Mouse (Mus musculus) intestine, embryonic 15.5 days (tissue): ENCODE data around the gene Hoxc11. TPM values are rescaled to one million over a fixed set of nuclear protein-coding genes. Genes with fewer than 3 reads are reported as not detected.
A peak's percentile ranks its signal among the peaks of the same experiment; 100 is the strongest.

Experiments used
- ATAC-seq: fragments of 200-750 bp; cut with Nextera tagmentation; 2 replicates; pipeline ENCODE4 v1.8.0; 2017; ENCODE audit warnings: moderate TSS enrichment, moderate library complexity
- H3K27ac ChIP-seq: fragments of 300-500 bp; sonication (generic); 2 replicates; pipeline ENCODE4 v1.5.1; 2015; ENCODE audit warnings: mild to moderate bottlenecking, inconsistent platforms
- H3K27me3 ChIP-seq: fragments of 300-500 bp; sonication (generic); replicated peaks from 2 replicates; pipeline ENCODE4 v1.6.1; 2015; ENCODE audit warnings: inconsistent platforms
- H3K36me3 ChIP-seq: fragments of 300-500 bp; sonication (generic); 2 replicates; pipeline ENCODE4 v1.6.1; 2015; ENCODE audit warnings: inconsistent platforms
- H3K4me1 ChIP-seq: fragments of 300-500 bp; sonication (generic); replicated peaks from 2 replicates; pipeline ENCODE4 v1.6.1; 2015; ENCODE audit warnings: inconsistent platforms
- H3K4me2 ChIP-seq: fragments of 300-500 bp; sonication (generic); replicated peaks from 2 replicates; pipeline ENCODE4 v1.6.1; 2015; ENCODE audit warnings: mild to moderate bottlenecking, inconsistent platforms
- H3K4me3 ChIP-seq: fragments of 300-500 bp; sonication (generic); replicated peaks from 2 replicates; pipeline ENCODE4 v1.5.1; 2015; ENCODE audit warnings: inconsistent platforms
- H3K9ac ChIP-seq: fragments of 300-500 bp; sonication (generic); 2 replicates; pipeline ENCODE4 v1.6.1; 2015; ENCODE audit warnings: inconsistent platforms
- H3K9me3 ChIP-seq: fragments of 300-500 bp; sonication (generic); 2 replicates; pipeline ENCODE4 v1.6.1; 2016; ENCODE audit warnings: inconsistent platforms
- WGBS: fragments of 180-500 bp; shearing (Covaris S2); methylation state at CpG from one replicate; pipeline ENCODE4 v1.1.7; 2015; 5-methylcytosine and 5-hydroxymethylcytosine counted together
- polyA plus RNA-seq: library from polyadenylated mRNA; unstranded; fragments of >200 nt; fragmentation: Nextera tagmentation; extraction: Ambion mirVana; gene quantifications from 2 replicates; pipeline ENCODE4 v1.2.1, GENCODE M21; 2015

Gene Hoxc11
- polyA plus RNA-seq, 1 experiment from 2014 or later = not detected

DNA sequence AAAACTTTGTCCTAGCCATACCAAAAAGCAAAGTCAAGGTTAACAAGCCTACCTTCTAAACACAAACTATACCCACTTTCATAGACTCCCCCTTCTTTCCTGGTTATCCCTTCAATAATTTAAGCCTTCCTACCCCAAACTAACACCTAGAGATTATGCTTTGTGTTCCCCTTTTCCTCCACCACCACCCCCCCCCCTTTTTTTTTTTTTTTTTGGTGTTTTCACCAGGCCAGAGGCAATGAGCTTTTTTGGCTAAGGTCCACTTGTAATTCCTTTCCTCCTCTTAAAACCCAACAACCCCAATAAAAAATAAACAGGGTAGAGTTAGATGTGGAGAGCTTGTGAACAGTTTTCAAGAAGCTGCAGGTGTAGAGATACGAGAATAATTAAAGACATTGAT, 15.1 kb downstream of the Hoxc11 start:
- no peak for ATAC-seq
- Histone ChIP-seq H3K4me3 (no peak overlapping the region), H3K9ac (no peak overlapping the region), H3K9me3 (no peaks in the 10 kb centered on the region), H3K4me2 (no peak overlapping the region), H3K27ac (no peak overlapping the region), H3K27me3 (peaks cover 96% of the 10 kb centered on the region), H3K36me3 (no peaks in the 10 kb centered on the region), H3K4me1 (0 out of 2 replicates have a peak, but pooled peaks cover 5% of the 10 kb centered on the region)
- WGBS = 33% methylated on average over 1 of the region's 1 CpGs

DNA sequence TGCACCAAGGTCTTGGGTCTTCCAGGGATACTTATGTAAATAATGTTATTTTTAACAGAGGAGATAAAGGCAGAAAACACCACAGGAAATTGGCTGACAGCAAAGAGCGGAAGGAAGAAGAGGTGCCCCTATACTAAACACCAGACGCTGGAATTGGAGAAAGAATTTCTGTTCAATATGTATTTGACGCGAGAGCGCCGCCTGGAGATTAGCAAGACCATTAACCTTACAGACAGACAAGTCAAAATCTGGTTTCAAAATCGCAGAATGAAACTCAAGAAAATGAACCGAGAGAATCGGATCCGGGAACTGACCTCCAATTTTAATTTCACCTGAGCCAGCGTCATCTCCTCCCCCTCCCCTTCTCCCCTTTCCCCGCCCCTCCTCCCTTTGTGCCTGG, 16.5 kb downstream of the Hoxc11 start:
- Histone ChIP-seq H3K9ac (no peak overlapping the region), H3K27ac (no peak overlapping the region), H3K27me3 (peaks cover 94% of the 10 kb centered on the region), H3K36me3 (no peaks in the 10 kb centered on the region), H3K4me3 (no peak overlapping the region), H3K4me1 (0 out of 2 replicates have a peak, but pooled peaks cover 5% of the 10 kb centered on the region), H3K4me2 (no peak overlapping the region), H3K9me3 (no peaks in the 10 kb centered on the region)
- ATAC-seq = no peak
- WGBS = 2% methylated on average over 12 of the region's 12 CpGs

GRCm38 (mm10) chr15:102972254-102972653, 18.0 kb downstream of the Hoxc11 start:
- Histone ChIP-seq H3K9me3 (no peaks in the 10 kb centered on the region), H3K36me3 (no peaks in the 10 kb centered on the region), H3K4me2 (no peak overlapping the region), H3K9ac (no peak overlapping the region), H3K4me3 (0 out of 2 replicates have a peak overlapping the region, but pooled peaks have one; percentile 1), H3K27ac (no peak overlapping the region), H3K27me3 (peaks cover 93% of the 10 kb centered on the region), H3K4me1 (no peaks in the 10 kb centered on the region)
- 1% methylated on average over 21 of the region's 21 CpGs for WGBS
- no peak for ATAC-seq

GRCm38 (mm10) chr15:102972753-102973152, 18.5 kb downstream of the Hoxc11 start:
- Histone ChIP-seq H3K4me2 (no peak overlapping the region), H3K27me3 (peaks cover 93% of the 10 kb centered on the region), H3K27ac (no peak overlapping the region), H3K4me3 (no peak overlapping the region), H3K4me1 (no peaks in the 10 kb centered on the region), H3K36me3 (no peaks in the 10 kb centered on the region), H3K9me3 (no peaks in the 10 kb centered on the region), H3K9ac (no peak overlapping the region)
- ATAC-seq = no peak
- WGBS = 6% methylated on average over 6 of the region's 6 CpGs

DNA sequence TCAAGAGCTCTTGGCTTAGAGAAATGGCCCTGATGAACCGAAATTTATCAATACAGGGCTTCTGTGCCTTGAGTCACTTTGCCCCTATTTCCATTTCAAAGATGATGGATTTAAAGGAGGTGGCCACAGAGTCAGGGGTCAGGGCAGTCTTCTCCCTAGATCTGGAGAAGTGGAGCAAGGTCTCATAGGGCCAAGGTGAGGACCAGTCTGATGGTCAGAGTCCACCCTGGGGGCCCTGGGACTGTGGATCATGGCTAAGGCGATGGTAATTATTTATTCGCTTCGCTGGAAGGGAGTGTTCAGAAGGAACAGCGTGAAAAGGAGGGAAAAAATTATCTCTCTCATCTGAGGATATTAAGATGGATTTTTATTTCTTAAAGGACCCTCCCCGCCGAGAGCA, 20.8 kb downstream of the Hoxc11 start:
- Histone ChIP-seq H3K4me3 (no peak overlapping the region), H3K27ac (no peak overlapping the region)
- WGBS = 10% methylated on average over 7 of the region's 7 CpGs

GRCm38 (mm10) chr15:102975688-102976111, 21.5 kb downstream of the Hoxc11 start:
- no peaks in the 10 kb centered on the region for H3K4me1 ChIP-seq
- 3% methylated on average over 21 of the region's 21 CpGs for WGBS
- H3K27ac ChIP-seq = no peak overlapping the region
- no peak for ATAC-seq
- H3K27me3 ChIP-seq = peaks cover 95% of the 10 kb centered on the region
- H3K4me2 ChIP-seq = peak overlapping the region; percentile 3
- H3K36me3 ChIP-seq = no peaks in the 10 kb centered on the region
- no peak overlapping the region for H3K4me3 ChIP-seq
- H3K9ac ChIP-seq = no peak overlapping the region
- no peaks in the 10 kb centered on the region for H3K9me3 ChIP-seq

More for the DNA sequence above, 20.8 kb downstream of the Hoxc11 start:
- no peaks in the 10 kb centered on the region for H3K4me1 ChIP-seq
- no peaks in the 10 kb centered on the region for H3K9me3 ChIP-seq
- peaks cover 95% of the 10 kb centered on the region for H3K27me3 ChIP-seq
- H3K9ac ChIP-seq = no peak overlapping the region
- ATAC-seq = no peak
- no peaks in the 10 kb centered on the region for H3K36me3 ChIP-seq
- no peak overlapping the region for H3K4me2 ChIP-seq

DNA sequence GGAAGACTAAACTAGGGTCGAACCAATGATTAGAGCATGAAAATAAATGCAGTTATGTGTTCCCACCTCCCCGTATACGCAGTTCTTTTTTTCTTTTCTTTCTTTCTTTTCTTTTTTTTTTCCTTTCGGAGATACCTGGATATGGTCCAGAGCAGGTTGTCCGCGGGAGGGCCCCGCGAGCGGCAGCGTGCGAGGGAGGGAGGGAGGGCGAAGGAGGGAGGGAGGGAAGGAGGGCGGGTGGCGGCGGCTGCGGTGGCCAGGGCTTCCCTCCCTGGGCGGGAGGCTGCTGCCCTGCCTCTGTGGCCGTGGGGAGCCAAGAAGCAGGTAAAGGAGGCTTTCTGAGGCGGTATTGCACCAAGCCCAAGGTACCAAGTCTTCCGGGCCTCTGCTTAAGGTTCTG, 21.9 kb downstream of the Hoxc11 start, which contains the start of gene Hoxc9:
TSS of gene Hoxc9 (plus strand) at position 269 of the 400 bp plus-strand sequence.
- H3K36me3 ChIP-seq = no peaks in the 10 kb centered on the region

DNA sequence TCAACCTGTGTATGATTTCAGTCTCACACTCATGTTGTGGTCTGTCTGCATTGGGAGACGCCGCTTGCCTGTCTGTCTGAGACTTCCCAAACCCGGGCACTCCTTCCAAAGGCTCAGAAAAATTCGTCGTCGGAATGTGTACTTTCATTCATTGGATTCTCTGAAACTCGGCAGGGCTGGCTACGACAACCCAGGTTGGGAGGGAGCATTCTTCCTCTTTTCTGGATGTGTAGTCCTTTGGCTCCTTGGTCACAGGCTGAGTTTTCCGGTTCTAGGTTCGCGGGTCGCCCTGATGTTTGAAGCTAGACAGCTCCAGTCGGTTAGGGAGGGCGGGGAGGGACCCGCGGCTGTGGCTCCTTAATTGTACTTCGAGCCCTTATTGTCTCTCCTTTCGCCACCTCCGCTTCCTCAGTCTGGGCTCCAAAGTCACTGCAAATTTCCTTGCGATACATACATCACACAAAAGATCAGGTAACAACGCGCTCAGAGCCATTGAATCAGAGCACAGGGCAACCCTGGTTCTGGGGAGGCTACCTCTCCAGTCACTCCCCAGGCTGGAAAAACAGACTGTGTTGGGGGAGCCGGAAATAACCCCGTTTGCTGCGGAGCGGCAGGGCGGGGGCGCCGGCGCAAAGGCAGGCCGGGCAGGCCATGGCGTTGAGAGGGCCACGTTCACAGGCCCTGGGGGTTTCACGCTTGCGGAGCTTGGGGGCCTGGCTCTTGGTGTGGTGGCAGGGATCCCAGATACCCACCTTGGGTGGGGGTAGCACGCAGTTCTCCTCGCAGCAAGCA, 22.6 kb downstream of the Hoxc11 start:
- H3K4me1 ChIP-seq = peaks cover 3% of the 10 kb centered on the region
- no peaks in the 10 kb centered on the region for H3K36me3 ChIP-seq
- WGBS = 4% methylated on average over 37 of the region's 37 CpGs
- H3K27ac ChIP-seq = no peak overlapping the region
- peaks cover 93% of the 10 kb centered on the region for H3K27me3 ChIP-seq
- ATAC-seq = no peak
- peak overlapping the region; percentile 49 for H3K4me2 ChIP-seq
- no peaks in the 10 kb centered on the region for H3K9me3 ChIP-seq
- H3K4me3 ChIP-seq = peak overlapping the region; percentile 24
- 0 out of 2 replicates have a peak overlapping the region, but pooled peaks have one; percentile 8 for H3K9ac ChIP-seq

More for the DNA sequence above, 21.9 kb downstream of the Hoxc11 start, which contains the start of gene Hoxc9:
- Histone ChIP-seq H3K4me2 (peak within 1 kb of the TSS; percentile 49), H3K27me3 (peaks cover 94% of the 10 kb centered on the region), H3K4me1 (no peaks in the 10 kb centered on the region), H3K9ac (0 out of 2 replicates have a peak within 1 kb of the TSS, but pooled peaks have one; percentile 8), H3K4me3 (peak within 1 kb of the TSS; percentile 24), H3K9me3 (no peaks in the 10 kb centered on the region), H3K27ac (no peak within 1 kb of the TSS)
- WGBS = under 1% methylated on average over 19 of the region's 20 CpGs
- ATAC-seq = no peak

GRCm38 (mm10) chr15:102977423-102977974, 23.3 kb downstream of the Hoxc11 start:
- H3K9me3 ChIP-seq = no peaks in the 10 kb centered on the region
- H3K36me3 ChIP-seq = no peaks in the 10 kb centered on the region
- 0 out of 2 replicates have a peak overlapping the region, but pooled peaks have one; percentile 8 for H3K9ac ChIP-seq
- H3K27me3 ChIP-seq = peaks cover 93% of the 10 kb centered on the region
- no peak for ATAC-seq
- peak overlapping the region; percentile 49 for H3K4me2 ChIP-seq
- no peak overlapping the region for H3K27ac ChIP-seq
- H3K4me1 ChIP-seq = peaks cover 7% of the 10 kb centered on the region
- 7% methylated on average over 16 of the region's 16 CpGs for WGBS
- peak overlapping the region; percentile 24 for H3K4me3 ChIP-seq

GRCm38 (mm10) chr15:102978615-102979515, 24.6 kb downstream of the Hoxc11 start:
- H3K9ac ChIP-seq = no peak overlapping the region
- no peaks in the 10 kb centered on the region for H3K36me3 ChIP-seq
- no peak for ATAC-seq
- H3K4me2 ChIP-seq = no peak overlapping the region
- H3K27me3 ChIP-seq = peaks cover 89% of the 10 kb centered on the region
- 11% methylated on average over 13 of the region's 13 CpGs for WGBS
- no peaks in the 10 kb centered on the region for H3K9me3 ChIP-seq
- no peak overlapping the region for H3K4me3 ChIP-seq
- no peak overlapping the region for H3K27ac ChIP-seq
- peaks cover 7% of the 10 kb centered on the region for H3K4me1 ChIP-seq

DNA sequence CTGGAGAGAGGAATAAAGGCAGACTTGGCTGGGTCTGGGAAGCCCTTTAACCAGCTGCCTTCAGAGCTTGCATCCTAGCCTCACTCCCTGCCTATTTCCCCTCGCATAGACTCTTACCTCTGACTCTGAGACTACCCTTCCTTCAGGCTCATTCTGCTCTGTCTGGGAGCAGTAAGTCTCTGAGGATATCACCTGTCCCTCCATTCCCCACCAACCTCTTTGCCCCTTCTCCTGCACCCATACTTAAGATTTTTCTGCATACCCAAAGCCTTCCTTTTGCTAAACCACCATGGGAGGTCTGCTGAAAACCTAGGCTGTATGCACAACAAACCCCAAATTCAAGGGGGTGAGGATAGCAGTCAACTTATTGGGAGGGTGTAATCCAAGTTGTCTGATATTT, 25.7 kb downstream of the Hoxc11 start:
- H3K9me3 ChIP-seq = no peaks in the 10 kb centered on the region
- no peak overlapping the region for H3K27ac ChIP-seq
- WGBS = 5% methylated on average over 1 of the region's 1 CpGs
- H3K4me1 ChIP-seq = peaks cover 7% of the 10 kb centered on the region
- no peaks in the 10 kb centered on the region for H3K36me3 ChIP-seq
- no peak overlapping the region for H3K4me2 ChIP-seq
- no peak for ATAC-seq
- no peak overlapping the region for H3K4me3 ChIP-seq
- H3K27me3 ChIP-seq = peaks cover 88% of the 10 kb centered on the region
- no peak overlapping the region for H3K9ac ChIP-seq

- Histone ChIP-seq H3K4me2 (peak overlapping the region; percentile 59; the same call in 1 of the 2 replicates), H3K4me3 (no peak overlapping the region), H3K27me3 (peaks cover 88% of the 10 kb centered on the region), H3K9me3 (no peaks in the 10 kb centered on the region), H3K4me1 (peaks cover 7% of the 10 kb centered on the region), H3K27ac (no peak overlapping the region), H3K9ac (no peak overlapping the region), H3K36me3 (no peaks in the 10 kb centered on the region)
- no peak for ATAC-seq
- WGBS = 8% methylated on average over 11 of the region's 11 CpGs
These were observed 26.1 kb downstream of the Hoxc11 start for GRCm38 (mm10) chr15:102980352-102980751.
